Mouse (Mus musculus) cerebral cortex, adult 2 months (tissue): ENCODE measurements around the gene Rnf103.

ENCODE experiments used
- WGBS: fragments of 180-500 bp; shearing (Covaris S2); methylation state at CpG from one replicate; pipeline ENCODE4 v1.1.7; 2018; 5-methylcytosine and 5-hydroxymethylcytosine counted together

Rnf103 gene

DNA sequence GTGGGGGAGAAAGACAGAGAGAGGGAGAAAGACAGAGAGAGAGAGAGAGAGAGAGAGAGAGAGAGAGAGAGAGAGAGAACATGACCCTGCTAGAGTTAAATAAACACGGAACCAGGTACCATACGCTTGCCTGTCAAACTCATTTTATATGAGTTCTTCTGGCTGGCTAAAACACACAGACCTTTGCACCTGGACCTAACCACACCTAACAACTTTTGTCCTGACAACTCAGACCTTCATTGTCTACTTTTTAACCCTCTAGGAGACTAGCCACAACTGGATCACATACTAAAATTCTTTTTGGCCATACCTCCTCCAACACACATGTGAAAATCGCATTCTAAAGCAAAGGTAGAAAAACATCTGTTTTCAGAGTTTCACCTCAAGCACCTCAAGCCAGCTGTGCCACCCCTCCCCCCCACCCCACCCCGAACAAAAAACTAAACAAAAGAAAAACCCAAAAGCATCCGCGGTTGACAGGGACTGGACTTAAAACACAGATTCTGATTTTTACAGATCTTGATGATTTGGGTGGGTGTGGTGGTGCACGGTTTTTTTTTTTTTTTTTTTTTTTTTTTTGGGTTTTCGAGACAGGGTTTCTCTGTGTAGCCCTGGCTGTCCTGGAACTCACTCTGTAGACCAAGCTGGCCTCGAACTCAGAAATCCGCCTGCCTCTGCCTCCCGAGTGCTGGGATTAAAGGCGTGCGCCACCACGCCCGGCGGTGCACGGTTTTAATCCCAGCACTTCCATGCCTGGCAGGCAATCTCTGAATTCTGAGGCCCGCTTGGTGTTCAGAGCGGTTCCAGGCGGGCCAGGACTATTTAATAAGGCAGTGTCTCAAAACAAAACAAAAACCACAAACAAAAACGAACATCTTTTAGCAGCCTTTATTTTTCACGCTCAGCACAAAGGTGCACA, 679 bp upstream of the Rnf103 start:
- 20% methylated on average over 21 of the region's 22 CpGs for WGBS

DNA sequence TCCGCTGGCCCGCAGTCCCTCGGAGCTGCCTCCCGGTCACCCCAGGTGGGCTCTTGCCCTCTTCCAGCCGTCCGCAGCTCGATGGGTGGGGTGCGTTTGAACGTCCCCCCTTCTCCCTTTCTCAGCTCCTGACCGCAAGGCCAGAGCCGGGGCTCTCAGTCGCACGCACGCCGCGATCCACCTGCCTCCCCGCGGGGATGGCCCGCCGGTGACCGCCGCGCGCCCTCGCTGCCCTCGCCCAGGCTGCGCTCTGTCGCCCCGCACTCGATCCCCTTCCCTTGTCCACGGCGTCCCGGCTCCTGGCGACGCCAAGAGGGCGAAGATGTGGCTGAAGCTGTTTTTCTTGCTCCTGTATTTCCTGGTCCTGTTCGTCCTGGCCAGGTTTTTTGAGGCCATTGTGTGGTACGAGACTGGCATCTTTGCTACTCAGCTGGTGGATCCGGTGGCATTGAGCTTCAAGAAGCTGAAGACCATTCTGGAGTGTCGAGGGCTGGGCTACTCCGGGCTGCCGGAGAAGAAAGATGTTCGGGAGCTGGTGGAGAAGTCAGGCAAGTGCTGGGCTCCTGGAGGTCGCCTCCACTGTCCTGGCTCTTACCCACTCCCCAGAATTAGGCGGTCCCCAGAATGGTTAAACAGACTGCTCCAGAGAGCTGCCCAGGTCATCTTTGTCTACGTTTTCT, 787 bp downstream of the Rnf103 start:
- under 1% methylated on average over 46 of the region's 46 CpGs for WGBS

DNA sequence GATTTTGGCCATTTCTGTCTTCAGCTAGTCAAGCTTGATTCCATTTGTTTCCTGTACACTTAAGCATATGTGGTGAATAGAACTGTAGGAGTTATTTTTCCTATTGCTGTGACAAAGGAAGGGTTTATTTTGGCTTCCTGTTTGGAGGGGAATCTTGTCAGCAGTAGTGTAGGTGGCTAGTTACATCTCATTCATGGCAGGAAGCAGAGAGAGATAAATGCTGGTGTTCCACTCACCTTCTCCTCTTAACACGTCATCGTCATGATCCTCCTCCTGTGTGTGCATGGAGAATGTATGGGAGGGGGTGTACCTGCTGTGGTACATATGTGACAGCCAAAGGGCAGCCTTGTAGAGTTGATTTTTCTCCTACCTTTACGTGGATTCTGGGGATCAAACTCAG, 6.9 kb downstream of the Rnf103 start:
- 56% methylated on average over 3 of the region's 3 CpGs for WGBS

DNA sequence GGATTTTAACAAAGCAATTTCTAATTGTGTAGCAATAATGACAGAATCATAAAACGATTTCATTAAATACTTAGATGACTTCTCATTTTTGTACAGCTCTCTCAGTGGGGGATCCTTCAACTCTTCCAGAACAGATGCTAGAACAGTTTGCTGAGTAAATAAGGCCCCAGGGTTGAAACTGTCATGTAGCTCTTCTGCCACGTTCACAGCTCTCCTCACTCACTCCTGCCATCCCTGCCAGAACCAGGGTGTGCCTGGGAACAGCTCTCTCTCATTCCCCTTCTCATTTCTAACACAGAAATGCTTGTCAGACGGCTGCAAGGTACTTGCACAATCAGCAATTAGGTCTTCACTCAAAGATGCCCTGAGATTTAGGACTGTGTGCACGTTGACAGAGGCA, 9.3 kb downstream of the Rnf103 start:
- WGBS: 38% methylated on average over 4 of the region's 4 CpGs

DNA sequence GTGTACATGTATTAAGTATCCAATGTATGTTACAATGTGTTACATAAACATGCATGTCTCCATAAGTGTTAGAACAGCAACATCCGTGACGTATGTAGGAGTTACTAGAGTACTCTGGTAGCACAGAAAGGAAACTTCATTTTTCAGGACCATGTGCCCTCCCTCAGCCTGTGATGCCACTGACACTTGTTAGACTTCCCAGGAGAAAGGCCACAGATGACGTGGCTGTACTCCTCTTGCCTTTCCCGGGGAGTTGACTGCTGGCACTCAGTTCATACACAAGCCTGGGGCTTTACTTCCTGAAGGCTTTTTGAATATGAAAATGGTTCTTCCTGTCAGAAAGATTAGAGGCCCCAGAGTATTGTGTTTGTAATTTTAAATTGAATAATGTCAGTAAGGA, 10.4 kb downstream of the Rnf103 start:
- WGBS: 59% methylated on average over 4 of the region's 4 CpGs

DNA sequence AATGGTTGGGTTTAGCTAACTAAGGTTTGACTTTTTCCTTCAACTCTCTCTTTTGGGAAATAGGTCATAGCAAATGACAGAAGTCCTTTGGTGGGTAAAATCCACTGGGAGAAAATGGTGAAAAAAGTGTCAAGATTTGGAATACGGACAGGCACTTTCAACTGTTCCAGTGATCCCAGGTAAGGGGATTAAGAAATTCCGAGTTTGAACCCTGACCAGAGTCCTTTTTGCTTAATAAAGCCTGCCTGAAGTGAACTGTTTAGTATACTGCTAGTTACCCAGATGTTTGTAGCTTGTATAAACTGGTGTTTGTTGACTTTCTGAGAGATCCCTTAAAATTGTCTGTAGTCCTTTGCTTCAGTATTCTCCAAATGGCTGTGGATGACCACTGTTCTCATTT, 12.0 kb downstream of the Rnf103 start:
- 92% methylated on average over 2 of the region's 2 CpGs for WGBS

DNA sequence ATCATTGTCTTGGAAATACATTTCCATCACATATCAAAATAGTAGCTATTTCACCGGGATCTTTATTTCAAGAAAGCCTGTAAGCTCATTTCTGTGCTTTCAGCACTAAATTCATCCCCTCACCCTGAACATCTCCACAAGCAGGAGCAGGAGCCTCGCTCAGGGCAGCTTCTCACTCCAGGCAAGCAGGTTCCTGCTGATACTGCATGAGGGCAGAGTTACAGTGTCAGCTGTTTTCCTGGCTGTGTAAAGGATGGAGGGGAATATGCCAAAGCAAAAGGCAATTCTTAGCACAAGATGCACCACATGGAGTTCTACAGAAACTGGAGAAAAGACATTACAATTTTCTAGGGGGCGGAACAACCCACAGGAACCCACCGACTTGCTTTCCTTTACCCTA, 25.8 kb downstream of the Rnf103 start:
- WGBS: 60% methylated on average over 4 of the region's 4 CpGs

DNA sequence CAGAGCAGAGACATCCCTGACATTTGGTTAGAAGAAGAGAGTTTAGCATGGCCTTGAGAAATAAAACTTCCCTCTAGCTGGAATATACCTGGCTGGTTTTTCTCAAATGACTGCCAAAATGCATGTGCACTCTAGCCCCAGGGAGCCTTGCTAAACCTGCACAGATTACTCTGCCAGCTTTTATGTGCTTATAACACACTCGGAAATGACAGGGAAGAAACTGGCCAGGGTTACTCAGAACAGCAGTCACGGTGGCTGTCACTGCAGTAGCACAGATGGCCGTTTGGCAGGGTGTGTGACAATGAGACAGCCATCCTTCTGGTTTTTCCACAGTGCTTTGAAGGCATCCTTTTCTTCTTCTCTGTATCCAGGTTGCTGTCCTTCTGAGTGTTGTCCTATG, 31.9 kb downstream of the Rnf103 start:
- 21% methylated on average over 3 of the region's 3 CpGs for WGBS

DNA sequence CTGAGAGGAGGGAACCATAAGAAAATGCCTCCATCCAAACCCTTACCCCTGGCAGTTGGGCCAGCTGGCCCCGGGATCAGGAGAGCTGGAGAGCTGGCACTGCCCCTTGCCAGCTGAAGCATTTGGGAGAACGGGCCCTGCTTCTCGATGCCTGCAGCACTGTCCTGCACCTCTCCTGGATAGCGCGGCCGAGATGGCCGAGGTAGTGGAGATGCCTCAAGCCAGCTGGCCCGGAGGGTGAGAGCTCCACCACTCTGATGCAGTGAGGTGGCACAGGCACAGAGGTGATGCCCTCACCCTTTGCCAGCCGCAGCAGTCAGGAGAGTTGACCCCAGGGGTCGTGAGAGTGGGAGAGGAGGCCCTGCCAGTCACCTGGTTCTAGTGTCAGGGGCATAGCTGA, 33.4 kb downstream of the Rnf103 start:
- WGBS: 90% methylated on average over 10 of the region's 10 CpGs

DNA sequence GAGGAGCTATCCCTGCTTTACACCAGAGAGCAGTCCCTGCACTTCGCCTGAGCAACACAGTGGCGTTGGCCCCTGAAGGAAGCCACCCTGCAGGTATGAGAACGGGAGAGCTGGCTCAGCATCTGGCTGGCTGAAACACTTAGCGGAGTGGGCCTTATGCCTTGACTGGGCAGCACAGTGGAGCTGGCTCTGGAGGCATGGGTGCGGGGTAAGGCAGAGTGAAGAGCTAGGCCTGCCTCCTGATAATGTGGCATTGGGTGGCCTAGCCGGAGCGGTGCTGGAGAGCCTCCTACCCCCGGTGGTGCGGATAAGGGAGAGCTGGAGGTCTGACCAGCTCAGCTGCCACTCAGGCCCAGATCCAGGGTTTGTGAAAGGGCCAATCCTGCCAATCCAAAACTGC, 34.1 kb downstream of the Rnf103 start:
- 95% methylated on average over 9 of the region's 9 CpGs for WGBS

DNA sequence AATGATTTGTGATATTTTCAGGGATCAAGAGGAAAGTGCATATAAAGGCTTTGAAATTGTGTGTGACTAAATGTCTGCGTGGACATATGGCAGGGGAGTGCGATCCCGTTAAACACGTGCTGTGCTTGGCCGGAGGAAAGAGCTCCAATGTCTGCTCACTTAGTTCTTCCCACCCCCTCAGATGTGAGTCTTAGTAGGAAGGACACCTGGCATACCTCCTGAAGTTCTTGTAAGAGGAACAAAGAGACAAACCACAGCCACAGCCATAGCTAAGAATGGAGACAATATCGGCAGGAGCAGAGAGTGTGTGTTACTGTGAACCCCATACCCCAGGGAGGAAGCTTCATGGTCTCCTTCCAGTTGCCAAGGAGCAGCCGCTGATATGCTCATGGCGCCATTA, 36.5 kb downstream of the Rnf103 start:
- WGBS: 80% methylated on average over 8 of the region's 8 CpGs

DNA sequence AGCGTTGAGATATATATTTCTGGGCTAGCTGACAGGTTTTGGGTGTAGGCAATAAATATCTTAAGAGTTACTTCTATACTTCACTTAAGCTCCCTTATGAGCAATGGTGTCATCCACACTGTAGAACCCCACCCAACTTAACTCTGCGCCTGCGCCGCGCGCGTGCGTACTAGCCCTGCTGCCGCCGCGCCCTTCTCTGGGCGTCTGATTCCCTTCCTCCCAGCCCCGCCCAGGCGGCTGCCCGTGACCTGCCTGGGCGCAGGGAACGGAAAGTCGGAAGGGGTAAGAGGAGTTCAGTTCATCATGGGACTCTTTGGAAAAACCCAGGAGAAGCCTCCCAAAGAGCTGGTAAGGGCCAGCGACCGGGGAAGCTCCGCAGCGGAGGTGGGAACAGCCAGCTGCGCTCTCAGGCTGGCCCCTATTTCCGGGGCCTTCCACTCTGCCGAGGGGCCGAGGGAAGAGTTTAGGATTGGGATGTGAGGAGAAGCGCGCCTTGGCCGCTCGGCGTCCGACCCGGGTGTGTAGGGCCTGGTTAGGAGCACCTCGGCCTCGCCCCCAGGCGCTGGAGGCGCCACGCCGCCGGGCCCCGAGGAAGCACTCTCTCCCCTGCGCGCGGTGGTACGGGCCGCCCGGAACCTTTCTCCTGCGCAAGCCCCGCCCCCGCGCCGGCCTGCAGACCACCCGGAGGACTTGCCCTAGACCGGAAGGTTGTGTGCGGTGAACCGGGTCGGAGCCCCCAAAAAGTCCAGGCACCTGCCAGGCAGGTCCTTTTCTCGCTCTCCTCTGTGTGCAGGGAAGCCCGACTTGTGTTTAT, 50.2 kb downstream of the Rnf103 start, which contains the start of gene Chmp3:
TSS of gene Chmp3 (plus strand) at position 112 of the 814 bp plus-strand sequence.
- under 1% methylated on average over 57 of the region's 59 CpGs for WGBS

DNA sequence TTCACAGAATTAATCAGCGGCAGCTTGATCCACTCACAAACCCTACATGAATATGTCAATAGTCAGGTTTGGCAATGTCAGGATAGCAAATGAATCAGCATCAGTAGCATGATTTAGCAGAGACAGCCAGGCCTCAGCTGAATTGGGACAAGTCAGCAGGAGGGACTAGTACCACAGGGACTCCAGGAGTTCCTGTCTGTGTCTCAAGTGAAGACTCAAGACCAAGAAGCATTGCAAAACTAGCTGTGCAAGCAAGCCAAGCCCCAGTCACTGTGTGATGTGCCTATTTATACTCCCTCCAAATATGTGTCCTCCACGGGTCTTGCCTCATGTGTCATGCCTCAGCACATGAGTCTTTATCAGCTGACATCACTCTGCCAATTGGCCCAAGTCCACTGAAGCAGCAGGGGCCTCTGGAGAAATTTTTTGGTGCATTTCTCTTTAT, 61.8 kb downstream of the Rnf103 start:
- WGBS: 61% methylated on average over 2 of the region's 2 CpGs

DNA sequence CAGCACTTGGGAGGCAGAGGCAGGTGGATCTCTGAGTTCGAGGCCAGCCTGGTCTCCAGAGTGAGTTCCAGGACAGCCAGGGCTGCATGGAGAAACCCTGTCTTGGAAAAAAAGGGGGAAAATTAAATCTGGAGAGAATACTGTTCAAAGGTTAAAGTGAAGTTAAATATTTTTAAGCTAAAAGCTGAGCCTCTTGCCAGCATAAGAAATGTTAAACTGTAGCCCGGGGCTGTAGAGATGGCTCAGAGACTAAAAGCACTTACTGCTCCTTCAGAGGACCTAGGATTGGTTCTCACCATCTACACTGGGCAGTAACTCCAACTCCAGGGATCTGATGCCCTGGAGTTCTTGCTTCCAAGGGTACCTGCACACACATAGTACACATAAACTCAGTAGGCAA, 63.1 kb downstream of the Rnf103 start:
- WGBS: 94% methylated on average over 2 of the region's 2 CpGs
